Mouse (Mus musculus): Measurements from ENCODE around the gene Lrig3. TPM values are rescaled to one million over a fixed set of nuclear protein-coding genes. Genes with fewer than 3 reads are reported as not detected.
A peak's percentile ranks its signal among the peaks of the same experiment; 100 is the strongest.

Gene Lrig3
- polyA plus RNA-seq, 1 experiment from 2014 or later = 10.4 TPM

DNA sequence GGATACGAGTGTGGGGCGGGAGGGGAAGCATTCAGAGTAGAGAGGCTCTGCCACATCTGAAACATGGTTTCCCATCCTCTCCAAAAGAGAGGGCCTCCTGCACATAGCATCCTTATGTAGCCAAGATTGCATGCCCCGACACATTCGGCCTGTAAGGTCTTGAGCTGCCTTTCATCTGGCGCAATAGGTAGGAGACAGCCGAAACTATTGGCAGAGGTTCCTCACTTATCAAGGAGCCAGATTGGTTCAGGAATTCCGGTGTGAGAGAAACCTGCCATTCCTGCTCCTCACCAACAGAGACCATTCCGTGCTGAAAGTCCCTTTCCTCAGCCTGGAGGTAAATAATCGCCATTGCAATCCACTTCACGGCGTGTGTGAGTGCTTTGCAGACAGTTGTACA is 22.1 kb downstream of the Lrig3 start:
- Histone ChIP-seq H3K36me3 (0 out of 2 replicates have a peak, but pooled peaks cover 6% of the 10 kb centered on the region), H3K9me3 (no peaks in the 10 kb centered on the region), H3K27ac (no peak overlapping the region), H3K9ac (no peak overlapping the region), H3K27me3 (no peaks in the 10 kb centered on the region), H3K4me2 (no peak overlapping the region), H3K4me3 (no peak overlapping the region), H3K4me1 (peaks cover 16% of the 10 kb centered on the region; the same call in 1 of the 2 replicates)
- ATAC-seq (ENCODE audit: borderline replicate concordance, extremely low read depth, low FRiP score, low TSS enrichment) = no peak
- WGBS = 57% methylated on average over 11 of the region's 11 CpGs

DNA sequence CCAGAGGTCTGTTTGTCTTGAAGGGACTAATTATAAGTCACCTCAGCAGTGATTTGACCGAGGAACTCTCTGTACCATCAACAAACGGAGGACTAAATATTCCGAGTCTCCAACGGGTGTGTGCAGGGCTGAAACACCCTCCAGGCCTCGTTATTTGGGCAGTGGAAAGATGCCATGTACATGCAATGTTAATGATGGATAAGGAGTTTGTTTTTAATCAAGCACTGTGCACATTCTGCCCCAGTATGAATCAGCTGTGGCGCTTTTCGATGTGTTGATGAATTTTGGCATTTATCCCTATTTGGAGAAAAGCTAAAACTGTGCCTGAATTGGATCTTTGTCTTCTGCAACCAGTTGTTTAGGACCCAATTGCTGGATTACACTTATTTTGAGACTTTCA is 23.9 kb downstream of the Lrig3 start:
- no peak overlapping the region for H3K9ac ChIP-seq
- H3K4me3 ChIP-seq = no peak overlapping the region
- no peaks in the 10 kb centered on the region for H3K9me3 ChIP-seq
- 66% methylated on average over 7 of the region's 7 CpGs for WGBS
- H3K36me3 ChIP-seq = 0 out of 2 replicates have a peak, but pooled peaks cover 8% of the 10 kb centered on the region
- H3K4me1 ChIP-seq = peaks cover 16% of the 10 kb centered on the region; the same call in 1 of the 2 replicates
- no peaks in the 10 kb centered on the region for H3K27me3 ChIP-seq
- no peak overlapping the region for H3K4me2 ChIP-seq
- no peak for ATAC-seq (ENCODE audit: borderline replicate concordance, extremely low read depth, low FRiP score, low TSS enrichment)
- H3K27ac ChIP-seq = no peak overlapping the region

GRCm38 (mm10) chr10:125990394-125990793 is 24.4 kb downstream of the Lrig3 start:
- H3K9ac ChIP-seq = no peak overlapping the region
- H3K4me2 ChIP-seq = no peak overlapping the region
- H3K36me3 ChIP-seq = 0 out of 2 replicates have a peak, but pooled peaks cover 12% of the 10 kb centered on the region
- H3K27ac ChIP-seq = no peak overlapping the region
- H3K9me3 ChIP-seq = no peaks in the 10 kb centered on the region
- WGBS = 72% methylated on average over 5 of the region's 5 CpGs
- H3K27me3 ChIP-seq = no peaks in the 10 kb centered on the region
- no peak overlapping the region for H3K4me3 ChIP-seq
- no peak for ATAC-seq (ENCODE audit: borderline replicate concordance, extremely low read depth, low FRiP score, low TSS enrichment)
- H3K4me1 ChIP-seq = peaks cover 16% of the 10 kb centered on the region; the same call in 1 of the 2 replicates

- Histone ChIP-seq H3K4me1 (peaks cover 11% of the 10 kb centered on the region; the same call in 1 of the 2 replicates), H3K27ac (no peak overlapping the region), H3K4me2 (no peak overlapping the region), H3K36me3 (peaks cover 22% of the 10 kb centered on the region; the same call in 1 of the 2 replicates), H3K27me3 (no peaks in the 10 kb centered on the region), H3K9me3 (no peaks in the 10 kb centered on the region), H3K9ac (no peak overlapping the region), H3K4me3 (no peak overlapping the region)
- WGBS = 78% methylated on average over 7 of the region's 7 CpGs
- no peak for ATAC-seq (ENCODE audit: borderline replicate concordance, extremely low read depth, low FRiP score, low TSS enrichment)
These were observed 25.9 kb downstream of the Lrig3 start for GRCm38 (mm10) chr10:125991819-125992218.

DNA sequence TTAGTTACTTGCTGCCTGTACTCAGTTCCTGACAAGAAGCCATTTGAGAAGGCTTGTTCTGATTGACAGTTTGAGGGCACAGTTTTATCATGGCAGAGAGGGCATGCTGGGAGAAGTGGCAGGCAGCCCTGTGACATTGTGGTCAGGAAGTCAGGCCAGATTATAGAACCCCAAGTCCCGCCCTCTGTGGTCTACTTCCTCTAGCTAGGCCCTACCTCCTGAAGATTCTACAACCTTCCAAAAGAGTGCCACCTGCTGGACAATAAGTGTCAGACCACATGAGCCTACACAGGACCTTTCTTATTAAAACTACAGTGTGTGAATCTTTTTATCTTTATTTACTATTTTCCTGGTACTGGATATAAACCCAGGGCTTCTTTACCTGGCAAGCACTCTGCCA is 28.9 kb downstream of the Lrig3 start:
- Histone ChIP-seq H3K27me3 (no peaks in the 10 kb centered on the region), H3K36me3 (peaks cover 32% of the 10 kb centered on the region), H3K4me3 (no peak overlapping the region), H3K9ac (no peak overlapping the region), H3K9me3 (no peaks in the 10 kb centered on the region), H3K27ac (no peak overlapping the region), H3K4me2 (no peak overlapping the region), H3K4me1 (no peaks in the 10 kb centered on the region)
- 78% methylated on average over 1 of the region's 1 CpGs for WGBS
- ATAC-seq (ENCODE audit: borderline replicate concordance, extremely low read depth, low FRiP score, low TSS enrichment) = peak; percentile 31; the same call in 1 of the 2 replicates

DNA sequence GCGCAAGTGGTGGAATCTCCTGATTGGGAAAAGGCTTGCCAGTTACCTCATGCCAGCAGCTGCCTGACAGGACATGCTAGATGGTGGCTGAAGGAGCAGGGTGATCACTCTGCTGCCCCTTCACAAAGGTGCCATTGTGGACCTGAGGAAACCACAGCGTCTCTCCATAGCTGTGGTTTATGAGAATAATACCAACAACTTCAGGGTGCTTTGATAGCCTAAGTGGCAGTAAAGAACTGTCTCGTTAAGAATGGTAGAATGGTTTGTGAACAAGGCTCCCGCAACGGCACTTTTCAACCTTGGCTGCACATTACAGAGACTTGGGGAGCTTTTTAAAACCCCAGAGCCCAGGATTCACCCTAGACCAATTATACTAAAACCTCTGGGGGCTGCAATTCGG is 29.7 kb downstream of the Lrig3 start:
- Histone ChIP-seq H3K36me3 (peaks cover 34% of the 10 kb centered on the region), H3K4me1 (no peaks in the 10 kb centered on the region), H3K9ac (no peak overlapping the region), H3K4me2 (no peak overlapping the region), H3K9me3 (no peaks in the 10 kb centered on the region), H3K4me3 (no peak overlapping the region), H3K27ac (no peak overlapping the region), H3K27me3 (no peaks in the 10 kb centered on the region)
- WGBS = 90% methylated on average over 6 of the region's 6 CpGs
- no peak for ATAC-seq (ENCODE audit: borderline replicate concordance, extremely low read depth, low FRiP score, low TSS enrichment)

DNA sequence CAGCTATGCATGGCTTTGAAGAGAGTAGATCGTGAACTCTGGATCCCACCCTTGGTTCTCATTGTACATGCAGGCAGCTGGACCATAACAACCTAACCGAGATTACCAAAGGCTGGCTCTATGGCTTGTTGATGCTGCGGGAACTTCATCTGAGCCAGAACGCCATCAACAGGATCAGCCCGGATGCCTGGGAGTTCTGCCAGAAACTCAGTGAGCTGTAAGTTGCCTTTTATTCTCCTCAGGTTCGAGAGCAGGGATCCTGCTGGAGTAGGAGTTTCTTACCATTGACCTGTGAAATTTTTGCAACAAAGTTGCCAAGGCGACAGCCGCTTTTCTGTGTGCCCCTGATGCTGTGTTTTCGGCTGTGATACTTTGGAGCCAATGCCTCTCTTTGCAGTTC is 31.0 kb downstream of the Lrig3 start:
- 0 out of 2 replicates have a peak, but pooled peaks cover 3% of the 10 kb centered on the region for H3K4me1 ChIP-seq
- H3K4me2 ChIP-seq = no peak overlapping the region
- H3K4me3 ChIP-seq = no peak overlapping the region
- peaks cover 38% of the 10 kb centered on the region for H3K36me3 ChIP-seq
- 66% methylated on average over 9 of the region's 9 CpGs for WGBS
- ATAC-seq (ENCODE audit: borderline replicate concordance, extremely low read depth, low FRiP score, low TSS enrichment) = no peak
- no peaks in the 10 kb centered on the region for H3K27me3 ChIP-seq
- H3K27ac ChIP-seq = no peak overlapping the region
- H3K9ac ChIP-seq = no peak overlapping the region
- H3K9me3 ChIP-seq = no peaks in the 10 kb centered on the region

DNA sequence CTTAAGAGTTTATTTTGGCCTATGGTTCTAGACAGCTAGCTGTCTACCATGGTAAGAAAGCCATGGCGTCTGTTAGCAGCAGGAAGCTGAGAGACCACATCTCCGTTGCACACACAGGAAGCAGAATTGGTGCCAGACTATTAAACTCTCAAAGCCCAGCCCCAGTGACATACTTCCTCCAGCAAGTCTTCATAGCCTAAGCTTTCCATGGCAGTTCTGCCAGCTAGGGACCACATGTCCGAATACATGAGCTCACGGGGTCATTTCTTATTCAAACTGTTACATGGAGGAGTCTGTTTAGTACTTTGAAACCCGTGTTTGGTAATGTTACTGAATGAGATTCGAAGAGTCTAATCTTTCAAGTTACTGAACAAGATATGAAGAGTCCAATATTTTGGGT is 33.6 kb downstream of the Lrig3 start:
- Histone ChIP-seq H3K4me3 (no peak overlapping the region), H3K9me3 (no peaks in the 10 kb centered on the region), H3K9ac (no peak overlapping the region), H3K4me1 (0 out of 2 replicates have a peak, but pooled peaks cover 7% of the 10 kb centered on the region), H3K27ac (no peak overlapping the region), H3K36me3 (peaks cover 53% of the 10 kb centered on the region), H3K4me2 (no peak overlapping the region), H3K27me3 (no peaks in the 10 kb centered on the region)
- WGBS = 84% methylated on average over 6 of the region's 6 CpGs
- ATAC-seq (ENCODE audit: borderline replicate concordance, extremely low read depth, low FRiP score, low TSS enrichment) = no peak

DNA sequence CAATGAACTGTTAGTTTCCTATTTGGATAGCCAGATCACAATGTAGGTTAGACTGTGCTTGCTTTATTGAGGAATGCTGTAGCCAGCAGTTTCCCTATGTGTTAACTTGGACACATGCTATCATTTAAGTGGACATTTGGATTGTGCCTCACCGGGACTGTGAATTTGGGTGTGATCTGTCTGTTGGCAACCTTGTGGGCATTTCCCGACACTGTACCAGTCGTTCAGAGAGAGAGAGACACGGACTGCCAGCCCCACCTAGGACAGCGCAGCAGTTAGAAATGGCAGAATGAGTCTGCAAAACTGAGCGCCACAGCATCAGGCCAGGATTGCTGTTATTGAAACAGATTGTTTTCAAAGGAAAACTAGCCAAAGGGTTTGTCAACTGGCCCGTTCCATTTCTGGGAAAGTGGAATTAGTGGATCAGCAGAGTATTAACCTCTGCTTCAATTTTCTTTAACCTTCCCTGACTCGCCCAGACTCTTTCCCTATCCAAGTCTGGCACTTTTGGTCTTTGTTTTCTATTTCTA is 35.0 kb downstream of the Lrig3 start:
- 85% methylated on average over 8 of the region's 8 CpGs for WGBS
- Histone ChIP-seq H3K36me3 (peaks cover 53% of the 10 kb centered on the region), H3K9ac (no peak overlapping the region), H3K4me2 (no peak overlapping the region), H3K27me3 (no peaks in the 10 kb centered on the region), H3K27ac (no peak overlapping the region), H3K4me1 (0 out of 2 replicates have a peak, but pooled peaks cover 7% of the 10 kb centered on the region), H3K9me3 (no peaks in the 10 kb centered on the region), H3K4me3 (no peak overlapping the region)
- ATAC-seq (ENCODE audit: borderline replicate concordance, extremely low read depth, low FRiP score, low TSS enrichment) = no peak

DNA sequence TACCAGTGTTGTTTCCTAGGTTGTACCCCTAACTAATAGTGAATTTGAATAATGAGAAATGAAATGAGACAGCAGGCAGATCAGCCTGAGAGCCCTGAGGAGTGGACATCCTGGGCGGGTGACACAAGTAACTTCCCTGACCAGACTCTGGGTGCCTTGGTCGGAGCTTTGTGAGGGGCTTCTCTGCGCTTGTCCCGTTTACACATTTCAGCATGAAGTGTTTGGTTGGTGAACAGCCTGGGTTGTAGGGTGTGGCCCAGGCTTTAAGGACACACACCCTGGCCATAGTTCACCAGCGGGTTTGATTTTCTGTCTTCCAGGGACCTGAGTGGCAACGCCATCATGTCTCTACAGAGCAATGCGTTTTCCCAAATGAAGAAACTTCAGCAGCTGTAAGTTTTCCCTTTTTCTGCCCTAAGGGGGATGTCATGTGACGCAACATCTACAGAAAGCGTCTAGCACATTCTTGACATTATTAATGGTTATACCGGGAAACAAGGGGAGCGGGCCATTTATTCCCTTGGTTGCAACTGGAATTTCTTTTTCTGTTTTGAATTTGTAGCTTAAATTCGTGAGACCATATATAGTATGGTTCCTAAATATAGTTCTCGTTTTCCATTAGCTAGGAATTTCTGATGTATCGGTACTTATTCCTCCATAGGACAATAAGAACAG is 36.2 kb downstream of the Lrig3 start:
- H3K4me3 ChIP-seq = no peak overlapping the region
- H3K27ac ChIP-seq = peak overlapping the region; percentile 38
- H3K27me3 ChIP-seq = no peaks in the 10 kb centered on the region
- 0 out of 2 replicates have a peak, but pooled peaks cover 7% of the 10 kb centered on the region for H3K4me1 ChIP-seq
- no peaks in the 10 kb centered on the region for H3K9me3 ChIP-seq
- ATAC-seq (ENCODE audit: borderline replicate concordance, extremely low read depth, low FRiP score, low TSS enrichment) = 0 out of 2 replicates have a peak, but pooled peaks have one; percentile 11
- no peak overlapping the region for H3K4me2 ChIP-seq
- 66% methylated on average over 14 of the region's 14 CpGs for WGBS
- peaks cover 56% of the 10 kb centered on the region for H3K36me3 ChIP-seq
- no peak overlapping the region for H3K9ac ChIP-seq

GRCm38 (mm10) chr10:126002818-126003506 is 37.0 kb downstream of the Lrig3 start:
- 67% methylated on average over 18 of the region's 18 CpGs for WGBS
- peaks cover 62% of the 10 kb centered on the region for H3K36me3 ChIP-seq
- H3K27ac ChIP-seq = 0 out of 2 replicates have a peak overlapping the region, but pooled peaks have one; percentile 29
- H3K9ac ChIP-seq = no peak overlapping the region
- 0 out of 2 replicates have a peak, but pooled peaks cover 7% of the 10 kb centered on the region for H3K4me1 ChIP-seq
- no peak for ATAC-seq (ENCODE audit: borderline replicate concordance, extremely low read depth, low FRiP score, low TSS enrichment)
- H3K4me3 ChIP-seq = no peak overlapping the region
- no peak overlapping the region for H3K4me2 ChIP-seq
- no peaks in the 10 kb centered on the region for H3K27me3 ChIP-seq
- no peaks in the 10 kb centered on the region for H3K9me3 ChIP-seq

DNA sequence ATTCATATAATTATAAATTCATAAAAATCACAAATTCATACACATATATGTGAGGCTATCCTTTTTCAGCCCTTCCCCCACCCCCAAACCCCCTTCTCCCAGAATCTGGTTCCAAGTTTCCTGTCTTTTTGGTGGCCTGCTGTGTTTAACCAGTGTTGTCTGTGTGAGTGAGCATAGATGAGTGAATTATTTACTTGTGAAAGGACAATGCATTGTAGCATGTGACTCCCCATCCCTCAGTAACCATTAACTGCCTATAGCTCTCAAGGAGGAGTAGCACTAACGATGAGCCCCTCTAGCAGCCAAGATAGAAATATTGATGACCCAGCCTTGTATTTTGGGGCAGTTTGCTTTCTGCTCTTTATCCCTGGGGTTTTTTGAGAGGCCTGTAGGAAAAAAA is 37.9 kb downstream of the Lrig3 start:
- H3K27ac ChIP-seq = no peak overlapping the region

More for the DNA sequence above, 37.9 kb downstream of the Lrig3 start:
- H3K9me3 ChIP-seq = no peaks in the 10 kb centered on the region
- H3K36me3 ChIP-seq = peaks cover 67% of the 10 kb centered on the region
- H3K4me2 ChIP-seq = no peak overlapping the region
- H3K9ac ChIP-seq = no peak overlapping the region
- 58% methylated on average over 1 of the region's 1 CpGs for WGBS
- no peaks in the 10 kb centered on the region for H3K27me3 ChIP-seq
- H3K4me3 ChIP-seq = no peak overlapping the region
- 0 out of 2 replicates have a peak, but pooled peaks cover 7% of the 10 kb centered on the region for H3K4me1 ChIP-seq
- no peak for ATAC-seq (ENCODE audit: borderline replicate concordance, extremely low read depth, low FRiP score, low TSS enrichment)
